Mouse (Mus musculus) C2C12 (cell line): Measurements from ENCODE around the gene Hoxd1. TPM values are rescaled to one million over a fixed set of nuclear protein-coding genes. Genes with fewer than 3 reads are reported as not detected.

ENCODE experiments used
- H3K27me3 ChIP-seq: one replicate; pipeline ENCODE4 v1.6.1; 2011; ENCODE audit not compliant: control insufficient read depth, insufficient read depth, insufficient read length
- H3K36me3 ChIP-seq: one replicate; pipeline ENCODE4 v1.6.1; 2011; ENCODE audit not compliant: control insufficient read depth, insufficient read depth
- H3K4me3 ChIP-seq: one replicate; pipeline ENCODE4 v1.5.1; 2011; ENCODE audit warnings: mild to moderate bottlenecking, control low read depth; ENCODE audit not compliant: poor library complexity, insufficient read depth, severe bottlenecking
- H3K79me2 ChIP-seq: one replicate; pipeline ENCODE4 v1.6.1; 2011; ENCODE audit not compliant: control insufficient read depth, insufficient read depth
- H3K79me3 ChIP-seq: one replicate; pipeline ENCODE4 v1.6.1; 2011; ENCODE audit warnings: low read depth, control low read depth
- H3ac ChIP-seq: one replicate; pipeline ENCODE3; 2011; ENCODE audit warnings: low read depth; ENCODE audit not compliant: control insufficient read depth, insufficient read length
- CEBPB ChIP-seq: IDR thresholded peaks from one replicate; pipeline ENCODE4 v1.6.1; 2011; ENCODE audit warnings: low read depth, mild to moderate bottlenecking, control low read depth, moderate library complexity
- CTCF ChIP-seq: IDR thresholded peaks from one replicate; pipeline ENCODE4 v1.5.1; 2011; ENCODE audit not compliant: control insufficient read depth, insufficient read depth, insufficient read length
- FOSL1 ChIP-seq: IDR thresholded peaks from one replicate; pipeline ENCODE4 v1.8.0; 2011; ENCODE audit warnings: mild to moderate bottlenecking, low read length; ENCODE audit not compliant: poor library complexity, insufficient read depth, severe bottlenecking
- MAX ChIP-seq: IDR thresholded peaks from one replicate; pipeline ENCODE4 v1.6.1; 2011; ENCODE audit warnings: mild to moderate bottlenecking, control low read depth
- MYOD1 ChIP-seq: IDR thresholded peaks from one replicate; pipeline ENCODE4 v1.6.1; 2011; ENCODE audit warnings: low read depth; ENCODE audit not compliant: control insufficient read depth, insufficient read length
- MYOG ChIP-seq: IDR thresholded peaks from one replicate; pipeline ENCODE4 v1.6.1; 2011; ENCODE audit not compliant: control insufficient read depth, insufficient read length; ENCODE audit errors: extremely low read depth
- USF1 ChIP-seq: IDR thresholded peaks from one replicate; pipeline ENCODE4 v1.6.1; 2011; ENCODE audit warnings: low read depth, mild to moderate bottlenecking, control low read depth, moderate library complexity
- polyA plus RNA-seq: library from polyadenylated mRNA; unstranded; fragments of >200 nt; fragmentation: generic; extraction: Trizol; gene quantifications from one replicate; pipeline ENCODE4 v1.2.1, GENCODE M21; 2012; ENCODE audit warnings: missing spikeins

The Hoxd1 gene
- polyA plus RNA-seq, 1 experiment = not detected

- TF ChIP-seq MYOD1 (no peak), CEBPB (no peak), MAX (no peak), USF1 (no peak), FOSL1 (no peak), MYOG (no peak), CTCF (no peak)
- Histone ChIP-seq H3K36me3 (no peaks in the 10 kb centered on the region), H3K79me2 (no peaks in the 10 kb centered on the region)
Measured at GRCm38 (mm10) chr2:74734996-74735811, 27.6 kb upstream of the Hoxd1 start.

GRCm38 (mm10) chr2:74735851-74736687 lies 26.7 kb upstream of the Hoxd1 start:
- Histone ChIP-seq H3K36me3 (no peaks in the 10 kb centered on the region), H3K27me3 (peaks cover 83% of the 10 kb centered on the region), H3K79me3 (no peaks in the 10 kb centered on the region), H3K4me3 (no peak overlapping the region), H3K79me2 (no peaks in the 10 kb centered on the region), H3ac (no peak overlapping the region)
- TF ChIP-seq USF1 (no peak), CEBPB (no peak), MYOG (no peak), CTCF (no peak), FOSL1 (no peak), MYOD1 (no peak), MAX (no peak)

More at GRCm38 (mm10) chr2:74734996-74735811, 27.6 kb upstream of the Hoxd1 start:
- H3ac ChIP-seq = no peak overlapping the region
- H3K27me3 ChIP-seq = peaks cover 82% of the 10 kb centered on the region
- H3K4me3 ChIP-seq = no peak overlapping the region
- no peaks in the 10 kb centered on the region for H3K79me3 ChIP-seq

GRCm38 (mm10) chr2:74736688-74737577 lies 25.8 kb upstream of the Hoxd1 start:
- Histone ChIP-seq H3K27me3 (peaks cover 80% of the 10 kb centered on the region), H3K79me3 (no peaks in the 10 kb centered on the region), H3K36me3 (no peaks in the 10 kb centered on the region), H3K79me2 (no peaks in the 10 kb centered on the region), H3ac (no peak overlapping the region), H3K4me3 (no peak overlapping the region)
- TF ChIP-seq USF1 (no peak), MYOD1 (no peak)

GRCm38 (mm10) chr2:74737578-74738070 lies 25.2 kb upstream of the Hoxd1 start:
- H3K4me3 ChIP-seq = no peak overlapping the region
- no peak overlapping the region for H3ac ChIP-seq
- no peaks in the 10 kb centered on the region for H3K36me3 ChIP-seq
- no peak for TF ChIP-seq FOSL1
- no peak for TF ChIP-seq USF1
- no peak for TF ChIP-seq MYOG
- TF ChIP-seq CEBPB = no peak
- no peak for TF ChIP-seq CTCF
- no peak for TF ChIP-seq MYOD1
- TF ChIP-seq MAX = no peak
- H3K79me3 ChIP-seq = no peaks in the 10 kb centered on the region
- no peaks in the 10 kb centered on the region for H3K79me2 ChIP-seq
- H3K27me3 ChIP-seq = peaks cover 74% of the 10 kb centered on the region

GRCm38 (mm10) chr2:74738623-74739475 lies 23.9 kb upstream of the Hoxd1 start:
- no peak overlapping the region for H3K4me3 ChIP-seq
- H3K79me3 ChIP-seq = no peaks in the 10 kb centered on the region
- peaks cover 64% of the 10 kb centered on the region for H3K27me3 ChIP-seq
- H3ac ChIP-seq = no peak overlapping the region
- TF ChIP-seq MAX = no peak
- TF ChIP-seq USF1 = no peak
- TF ChIP-seq FOSL1 = no peak
- TF ChIP-seq CTCF = no peak
- no peak for TF ChIP-seq MYOD1
- no peak for TF ChIP-seq MYOG
- TF ChIP-seq CEBPB = no peak
- no peaks in the 10 kb centered on the region for H3K79me2 ChIP-seq
- H3K36me3 ChIP-seq = no peaks in the 10 kb centered on the region
